Mouse (Mus musculus) lung, embryonic 14.5 days (tissue): Measurements from ENCODE around the gene Rcan2. TPM values are rescaled to one million over a fixed set of nuclear protein-coding genes. Genes with fewer than 3 reads are reported as not detected.

Source experiments
- ATAC-seq: fragments of 200-750 bp; cut with Nextera tagmentation; 2 replicates; pipeline ENCODE4 v1.8.0; 2017; ENCODE audit warnings: mild to moderate bottlenecking, moderate TSS enrichment, moderate library complexity; ENCODE audit not compliant: insufficient read depth
- DNase-seq: peaks from one replicate; pipeline ENCODE4 v3.0.0-alpha.2; 2015
- H3K27ac ChIP-seq: fragments of 300-500 bp; sonication (generic); 2 replicates; pipeline ENCODE4 v1.5.1; 2014; ENCODE audit warnings: low read depth, mild to moderate bottlenecking, moderate library complexity
- H3K27me3 ChIP-seq: fragments of 300-500 bp; sonication (generic); 2 replicates; pipeline ENCODE4 v1.6.1; 2014; ENCODE audit warnings: low read length, control low read depth; ENCODE audit not compliant: insufficient read depth
- H3K36me3 ChIP-seq: fragments of 300-500 bp; sonication (generic); 2 replicates; pipeline ENCODE4 v1.6.1; 2014; ENCODE audit warnings: control low read depth; ENCODE audit not compliant: insufficient read depth
- H3K4me1 ChIP-seq: fragments of 300-500 bp; sonication (generic); 2 replicates; pipeline ENCODE4 v1.6.1; 2014; ENCODE audit warnings: antibody characterized with exemption, control low read depth; ENCODE audit not compliant: insufficient read depth
- H3K4me2 ChIP-seq: fragments of 300-500 bp; sonication (generic); 2 replicates; pipeline ENCODE4 v1.6.1; 2014; ENCODE audit warnings: mild to moderate bottlenecking
- H3K4me3 ChIP-seq: fragments of 300-500 bp; sonication (generic); 2 replicates; pipeline ENCODE4 v1.5.1; 2014; ENCODE audit warnings: low read depth, low read length
- H3K9ac ChIP-seq: fragments of 300-500 bp; sonication (generic); 2 replicates; pipeline ENCODE4 v1.6.1; 2014
- H3K9me3 ChIP-seq: fragments of 300-500 bp; sonication (generic); 2 replicates; pipeline ENCODE4 v1.6.1; 2016; ENCODE audit warnings: low read depth, low read length, control low read depth
- CTCF ChIP-seq: IDR thresholded peaks from 2 replicates; pipeline ENCODE4 v1.5.1; 2016; ENCODE audit warnings: antibody characterized with exemption, low read depth
- WGBS: fragments of 180-500 bp; shearing (Covaris S2); extraction: QIAGEN DNeasy Blood & Tissue Kit; methylation state at CpG from one replicate; pipeline ENCODE4 v1.1.7; 2014; 5-methylcytosine and 5-hydroxymethylcytosine counted together
- polyA plus RNA-seq: library from polyadenylated mRNA; unstranded; fragments of >200 nt; fragmentation: Nextera tagmentation; extraction: Ambion mirVana; gene quantifications from 2 replicates; pipeline ENCODE4 v1.2.1, GENCODE M21; 2014

The Rcan2 gene
- polyA plus RNA-seq, 1 experiment from 2014 or later, result 3.7 TPM

DNA sequence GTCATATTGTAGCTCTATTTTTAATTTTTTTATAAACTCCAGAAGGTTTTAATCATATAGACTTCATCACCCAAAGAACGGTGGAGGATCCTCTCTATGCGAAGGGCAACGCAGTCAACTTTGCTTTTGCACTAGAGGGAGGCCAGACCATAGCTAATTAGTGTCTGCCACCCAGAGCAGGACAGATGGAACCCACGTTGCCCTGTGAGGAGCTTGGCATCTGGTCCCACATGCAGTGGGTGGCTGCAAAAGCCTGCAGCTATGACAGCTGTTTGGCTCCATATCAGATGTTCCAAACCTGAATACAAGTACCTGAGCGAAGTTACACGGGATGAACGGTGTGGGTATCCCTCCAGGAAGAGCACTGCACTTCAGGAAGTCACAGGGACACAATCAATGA, 86.8 kb downstream of the Rcan2 start:
- no peaks in the 10 kb centered on the region for H3K27me3 ChIP-seq
- no peak overlapping the region for H3K9ac ChIP-seq
- no peak for DNase-seq
- H3K4me2 ChIP-seq, result no peak overlapping the region
- TF ChIP-seq CTCF, result no peak
- no peak for ATAC-seq
- WGBS, result 74% methylated on average over 7 of the region's 7 CpGs
- H3K27ac ChIP-seq, result no peak overlapping the region
- H3K9me3 ChIP-seq, result no peaks in the 10 kb centered on the region
- H3K4me3 ChIP-seq, result no peak overlapping the region
- H3K36me3 ChIP-seq, result no peaks in the 10 kb centered on the region
- no peaks in the 10 kb centered on the region for H3K4me1 ChIP-seq

DNA sequence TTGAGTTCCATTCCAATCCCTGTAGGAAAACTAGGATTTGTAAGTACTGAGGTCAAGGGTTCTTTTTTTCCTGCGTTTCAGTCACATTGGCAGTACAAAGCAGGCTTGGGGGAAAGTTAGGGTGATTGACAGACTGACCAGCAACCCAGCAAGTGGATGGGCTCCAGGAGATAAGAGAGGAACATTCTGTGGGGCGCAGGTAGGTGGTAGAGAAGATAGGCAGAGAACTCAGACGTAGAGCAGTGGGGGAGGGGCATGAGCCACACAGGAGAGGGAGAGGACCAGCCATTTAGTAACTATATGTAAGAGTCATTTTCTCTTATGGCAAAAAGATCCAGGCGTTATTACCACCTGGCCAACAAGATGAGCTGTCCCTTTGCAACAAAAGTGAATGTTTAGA, 96.2 kb downstream of the Rcan2 start:
- Histone ChIP-seq H3K27ac (no peak overlapping the region), H3K9me3 (no peaks in the 10 kb centered on the region), H3K27me3 (no peaks in the 10 kb centered on the region), H3K4me1 (no peaks in the 10 kb centered on the region), H3K4me3 (no peak overlapping the region), H3K36me3 (no peaks in the 10 kb centered on the region), H3K9ac (no peak overlapping the region), H3K4me2 (no peak overlapping the region)
- ATAC-seq (no peak), DNase-seq (no peak)
- no peak for TF ChIP-seq CTCF
- 70% methylated on average over 4 of the region's 4 CpGs for WGBS

DNA sequence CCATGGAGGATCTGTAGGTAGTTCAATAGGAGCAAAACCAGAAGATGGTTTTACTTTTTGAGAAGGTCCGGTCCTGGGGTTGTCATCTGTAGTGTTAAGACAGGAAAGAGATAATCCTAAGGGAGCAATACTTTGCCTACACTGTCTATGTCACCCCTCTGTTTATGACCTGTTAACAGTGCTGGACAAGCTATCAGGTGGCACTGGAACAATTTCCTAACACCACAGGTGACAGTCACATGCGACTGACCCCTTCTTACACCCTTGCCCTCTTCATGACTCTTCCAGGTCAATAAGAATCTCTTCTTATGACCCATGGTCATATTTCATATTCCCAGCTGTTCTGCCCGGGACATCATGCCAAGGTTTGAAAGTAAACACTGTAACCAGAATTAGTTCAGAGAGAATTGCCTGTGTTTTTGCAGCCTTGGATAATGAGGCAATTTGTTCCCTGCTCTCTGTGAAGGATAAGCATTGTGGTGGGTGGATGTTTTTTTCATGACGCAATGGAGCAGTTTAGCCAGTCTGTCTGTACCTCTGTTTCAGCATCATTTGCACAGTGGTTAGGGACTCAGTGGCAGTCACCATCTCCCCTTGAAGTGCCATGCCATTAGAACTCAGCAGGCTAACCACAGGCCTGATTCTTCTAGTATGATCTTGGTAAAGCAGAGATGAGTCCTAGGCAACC, 98.4 kb downstream of the Rcan2 start:
- H3K9ac ChIP-seq, result no peak overlapping the region
- H3K4me3 ChIP-seq, result no peak overlapping the region
- H3K4me2 ChIP-seq, result no peak overlapping the region
- 0 out of 2 replicates have a peak, but pooled peaks cover 2% of the 10 kb centered on the region for H3K4me1 ChIP-seq
- no peaks in the 10 kb centered on the region for H3K36me3 ChIP-seq
- H3K27ac ChIP-seq, result no peak overlapping the region
- TF ChIP-seq CTCF, result no peak
- H3K9me3 ChIP-seq, result no peaks in the 10 kb centered on the region
- 66% methylated on average over 4 of the region's 4 CpGs for WGBS
- ATAC-seq, result no peak
- no peaks in the 10 kb centered on the region for H3K27me3 ChIP-seq
- no peak for DNase-seq

GRCm38 (mm10) chr17:43900133-43900532, 99.0 kb downstream of the Rcan2 start:
- no peaks in the 10 kb centered on the region for H3K36me3 ChIP-seq
- WGBS, result 65% methylated on average over 1 of the region's 1 CpGs
- no peak for DNase-seq
- no peak for TF ChIP-seq CTCF
- no peaks in the 10 kb centered on the region for H3K27me3 ChIP-seq
- H3K4me1 ChIP-seq, result 0 out of 2 replicates have a peak, but pooled peaks cover 2% of the 10 kb centered on the region
- H3K27ac ChIP-seq, result no peak overlapping the region
- no peak overlapping the region for H3K4me2 ChIP-seq
- no peak overlapping the region for H3K4me3 ChIP-seq
- ATAC-seq, result no peak
- H3K9ac ChIP-seq, result no peak overlapping the region
- H3K9me3 ChIP-seq, result no peaks in the 10 kb centered on the region

- 0 out of 2 replicates have a peak, but pooled peaks cover 2% of the 10 kb centered on the region for H3K4me1 ChIP-seq
- H3K27ac ChIP-seq, result no peak overlapping the region
- no peaks in the 10 kb centered on the region for H3K27me3 ChIP-seq
- H3K9me3 ChIP-seq, result no peaks in the 10 kb centered on the region
- no peak for TF ChIP-seq CTCF
- ATAC-seq, result no peak
- H3K9ac ChIP-seq, result no peak overlapping the region
- no peak overlapping the region for H3K4me2 ChIP-seq
- WGBS, result 75% methylated on average over 3 of the region's 3 CpGs
- DNase-seq, result no peak
- no peaks in the 10 kb centered on the region for H3K36me3 ChIP-seq
- no peak overlapping the region for H3K4me3 ChIP-seq
These were observed 100.3 kb downstream of the Rcan2 start for GRCm38 (mm10) chr17:43901474-43901873.

DNA sequence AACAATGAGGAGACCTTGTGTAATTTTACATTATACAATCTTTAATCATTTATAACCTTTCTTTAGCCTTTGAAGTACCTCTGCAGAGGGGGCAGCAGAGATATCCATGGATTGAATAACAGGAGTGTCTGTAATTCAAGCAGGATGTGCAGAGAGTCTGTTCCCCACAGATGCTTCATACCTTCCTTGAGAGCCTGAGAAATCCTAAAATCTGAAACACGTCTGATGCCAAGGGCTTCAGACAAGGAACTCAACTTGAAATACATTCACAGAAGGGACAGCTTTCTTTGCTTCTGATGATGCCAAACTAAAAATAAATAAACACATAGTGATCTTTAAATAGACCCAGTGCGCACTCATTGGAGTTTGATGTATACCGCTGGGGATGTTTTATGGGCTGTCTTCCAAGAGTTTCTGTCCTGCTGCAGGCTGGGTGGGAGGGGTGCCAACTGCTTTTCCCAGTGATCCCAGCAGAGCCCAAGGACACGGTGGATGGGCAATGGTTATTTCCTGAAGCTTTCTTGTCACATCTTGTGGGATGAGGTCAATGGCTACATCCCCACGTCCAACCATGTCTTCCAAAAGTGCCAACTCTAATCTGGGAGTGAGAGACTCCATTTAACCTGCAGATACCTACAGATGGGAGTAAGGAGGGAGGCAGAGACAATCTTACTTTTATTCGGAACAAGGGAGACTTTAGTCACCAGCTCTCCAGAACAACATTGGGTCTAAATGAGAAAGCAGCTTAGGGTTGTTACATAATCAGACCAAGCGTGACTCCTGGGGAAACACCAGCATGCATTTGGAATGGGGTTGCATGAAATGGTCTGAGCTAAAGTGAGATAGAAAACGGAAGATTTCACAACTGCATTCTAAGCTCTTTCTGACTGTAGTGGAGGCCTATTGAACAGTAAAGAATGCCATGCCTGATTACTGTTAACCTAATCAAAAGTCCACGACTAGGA, 102.9 kb downstream of the Rcan2 start:
- Histone ChIP-seq H3K27me3 (no peaks in the 10 kb centered on the region), H3K4me1 (0 out of 2 replicates have a peak, but pooled peaks cover 2% of the 10 kb centered on the region), H3K9me3 (no peaks in the 10 kb centered on the region), H3K9ac (no peak overlapping the region), H3K36me3 (no peaks in the 10 kb centered on the region), H3K27ac (no peak overlapping the region), H3K4me3 (no peak overlapping the region), H3K4me2 (no peak overlapping the region)
- TF ChIP-seq CTCF, result no peak
- 51% methylated on average over 9 of the region's 9 CpGs for WGBS
- DNase-seq, result peak; percentile 82
- peak; percentile 71; the same call in 1 of the 2 replicates for ATAC-seq

DNA sequence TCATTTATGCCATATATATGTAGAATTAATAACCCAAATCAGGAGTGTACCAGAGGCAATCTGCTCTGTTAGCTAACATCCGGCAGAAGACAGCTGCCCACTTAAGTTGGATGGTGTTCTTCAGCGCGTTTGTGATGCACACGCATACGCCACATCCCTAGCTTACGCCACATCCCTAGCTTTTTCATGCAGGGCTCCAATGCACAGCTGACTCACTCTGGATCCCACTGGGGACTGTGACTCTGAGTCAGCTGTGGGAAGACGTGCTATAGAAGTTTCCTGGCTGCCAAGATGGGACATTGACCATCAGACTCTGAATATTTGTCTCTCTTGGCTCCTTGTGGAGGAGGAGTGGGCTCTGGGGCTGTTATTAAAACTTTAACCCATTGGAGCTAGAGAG, 103.7 kb downstream of the Rcan2 start:
- ATAC-seq, result no peak
- Histone ChIP-seq H3K27me3 (no peaks in the 10 kb centered on the region), H3K4me2 (no peak overlapping the region), H3K9ac (no peak overlapping the region), H3K9me3 (no peaks in the 10 kb centered on the region), H3K27ac (no peak overlapping the region), H3K4me1 (0 out of 2 replicates have a peak, but pooled peaks cover 2% of the 10 kb centered on the region), H3K36me3 (no peaks in the 10 kb centered on the region), H3K4me3 (no peak overlapping the region)
- TF ChIP-seq CTCF, result no peak
- no peak for DNase-seq
- 87% methylated on average over 7 of the region's 7 CpGs for WGBS
